Mouse (Mus musculus) Patski (cell line): ENCODE measurements at regions not wholly inside any gene's neighbourhood (a gene's known extent, or its start where the extent isn't known, plus 50 kb on each side); places are given as distances from the start of the nearest gene placed in this dataset.
"Not testable (repeated sequence)": the region's sequence is repeated elsewhere in the genome, so short reads cannot be mapped to it uniquely, and the experiment has no call there.

ENCODE experiments used
- ATAC-seq: fragments of 100-300 bp; one replicate; pipeline ENCODE4 v1.8.0; 2021
- CTCF ChIA-PET: fragments of 350-600 bp; sonication (Branson Sonifier 250); formaldehyde crosslinking; loops from one replicate; lab custom pipeline; 2022; ENCODE audit warnings: inconsistent platforms; lab: Charles Lee
- POLR2A ChIA-PET: fragments of 350-600 bp; sonication (Branson Sonifier 250); formaldehyde crosslinking; loops from one replicate; lab custom pipeline; 2022; ENCODE audit warnings: antibody characterized with exemption, inconsistent platforms; lab: Charles Lee
- DNase-seq: peaks from one replicate; pipeline ENCODE4 v3.0.0-alpha.2; 2011; ENCODE audit warnings: low read depth, low spot score
- H3K27me3 ChIP-seq: fragments of 371-371 bp; one replicate; pipeline ENCODE4 v1.5.1; 2021
- CTCF ChIP-seq: fragments of 100-300 bp; IDR thresholded peaks from one replicate; pipeline ENCODE4 v1.5.1; 2021
- in situ Hi-C: fragments of 300-500 bp; cut with MboI; formaldehyde crosslinking; loops from 3 replicates; pipeline ENCODE4 v1.11.1; 2018; ENCODE audit warnings: low pct_unique_long_range_greater_than_20kb, mixed read lengths

DNA sequence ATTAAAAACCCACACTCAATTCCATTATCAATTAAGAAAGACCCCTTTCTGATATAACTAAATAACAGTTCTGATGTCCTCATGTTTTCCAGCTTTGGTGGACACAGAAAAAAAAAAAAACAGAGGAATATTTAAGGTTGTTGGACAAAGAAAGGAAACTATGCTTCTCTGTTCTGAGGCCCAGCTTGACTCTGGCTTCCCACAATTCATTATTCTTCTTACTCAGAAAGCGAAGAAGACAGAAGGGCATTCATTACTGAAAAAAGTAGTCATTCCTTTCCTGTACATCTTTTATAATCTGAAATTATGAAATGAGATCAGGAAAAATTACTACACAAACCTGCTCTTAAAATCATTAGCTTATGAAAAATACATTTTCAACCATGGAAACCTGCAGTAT, 263.2 kb upstream of the 1700008P02Rik start:
- TF ChIP-seq CTCF = no peak
- POLR2A ChIA-PET = no interaction called here
- ATAC-seq (no peak), DNase-seq (no peak)
- peaks cover 7% of the 10 kb centered on the region for H3K27me3 ChIP-seq
- in situ Hi-C loops = no loop called here
- CTCF ChIA-PET = no interaction called here

DNA sequence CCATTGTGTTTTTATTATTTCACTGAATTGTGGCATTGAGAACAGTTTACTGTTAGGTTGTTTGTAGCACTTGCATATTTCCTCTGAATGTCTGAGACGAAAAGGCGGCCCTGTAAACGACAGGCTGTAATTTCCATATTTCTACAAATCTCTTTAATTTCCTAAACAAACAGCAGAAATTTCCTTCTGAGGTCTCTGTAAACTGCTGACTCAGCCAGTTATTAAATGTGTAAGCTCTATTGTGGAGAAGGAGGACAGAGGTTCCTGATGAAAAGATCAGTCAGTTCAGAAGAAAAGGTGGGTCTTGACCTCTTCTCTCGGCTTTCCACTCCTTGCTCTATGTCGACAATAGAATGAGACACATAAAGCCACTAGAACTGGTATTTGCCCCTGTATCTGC, 256.0 kb upstream of the 1700008P02Rik start:
- CTCF ChIA-PET = no interaction called here
- POLR2A ChIA-PET = no interaction called here
- no peak for TF ChIP-seq CTCF
- in situ Hi-C loops = no loop called here
- ATAC-seq (no peak), DNase-seq (no peak)
- no peaks in the 10 kb centered on the region for H3K27me3 ChIP-seq

DNA sequence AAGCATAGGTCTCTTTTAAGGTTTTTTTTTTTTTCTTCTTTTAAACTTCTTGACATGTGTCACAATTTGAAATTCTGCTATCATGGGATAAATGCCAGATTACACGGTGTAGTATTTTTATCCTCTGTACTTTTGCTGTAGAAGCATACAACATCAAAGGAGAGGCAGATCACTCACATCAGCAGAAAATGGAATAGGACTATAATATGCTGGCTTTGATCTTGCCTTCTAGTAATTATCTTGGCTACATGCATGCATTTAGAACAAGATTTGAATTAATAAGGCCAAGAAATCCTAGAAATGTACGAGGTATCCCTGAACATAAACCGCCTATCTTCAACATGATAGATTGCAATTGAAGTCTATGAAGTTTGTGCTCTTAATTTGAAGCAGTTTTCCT, 251.9 kb upstream of the 1700008P02Rik start:
- no peak for ATAC-seq
- no peak for TF ChIP-seq CTCF
- in situ Hi-C loops = no loop called here
- ChIA-PET CTCF (no interaction called here), POLR2A (no interaction called here)
- no peaks in the 10 kb centered on the region for H3K27me3 ChIP-seq
- no peak for DNase-seq

DNA sequence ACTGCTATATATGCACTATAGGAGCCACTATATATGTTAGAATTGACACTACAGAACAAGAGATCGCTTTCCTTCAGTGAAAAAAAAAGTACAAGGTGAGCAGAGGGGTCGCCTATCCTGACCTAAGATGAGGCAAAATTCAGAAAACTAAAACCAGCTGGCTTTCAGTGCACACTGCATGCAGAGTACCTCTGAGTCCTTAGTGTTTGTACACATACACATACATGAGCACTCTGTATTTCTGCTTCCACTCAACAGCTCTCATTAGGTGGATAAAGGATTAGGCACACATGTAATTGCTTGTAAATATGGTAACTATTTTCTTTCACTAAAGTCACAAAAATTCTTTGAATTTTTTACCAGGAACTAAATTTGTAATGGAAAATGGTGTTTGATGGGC, 251.5 kb upstream of the 1700008P02Rik start:
- H3K27me3 ChIP-seq = no peaks in the 10 kb centered on the region
- in situ Hi-C loops = no loop called here
- CTCF ChIA-PET = no interaction called here
- POLR2A ChIA-PET = no interaction called here
- ATAC-seq = no peak
- no peak for DNase-seq
- no peak for TF ChIP-seq CTCF

- no peak for DNase-seq
- H3K27me3 ChIP-seq = no peaks in the 10 kb centered on the region
- CTCF ChIA-PET = interaction anchor here (1.1 kb wide), 1 partner anchor 12 kb away, joined by 4 read pairs; no protein-coding TSS in a partner anchor
- POLR2A ChIA-PET = no interaction called here
- in situ Hi-C loops = no loop called here
- no peak for TF ChIP-seq CTCF
- ATAC-seq = no peak
Observed at GRCm38 (mm10) chr3:6866148-6866483, 245.9 kb upstream of the 1700008P02Rik start.

- POLR2A ChIA-PET = no interaction called here
- no peak for ATAC-seq
- no peak for TF ChIP-seq CTCF
- DNase-seq = no peak
- H3K27me3 ChIP-seq = no peaks in the 10 kb centered on the region
- CTCF ChIA-PET = interaction anchor here (1.1 kb wide), 1 partner anchor 13 kb away, joined by 4 read pairs; no protein-coding TSS in a partner anchor
- in situ Hi-C loops = no loop called here
Observed at GRCm38 (mm10) chr3:6865462-6866147, 245.4 kb upstream of the 1700008P02Rik start.

- DNase-seq (no peak), ATAC-seq (no peak)
- H3K27me3 ChIP-seq = no peaks in the 10 kb centered on the region
- no peak for TF ChIP-seq CTCF
- CTCF ChIA-PET = no interaction called here
- POLR2A ChIA-PET = no interaction called here
- in situ Hi-C loops = no loop called here
Observed at GRCm38 (mm10) chr3:6859866-6860180, 239.6 kb upstream of the 1700008P02Rik start.

GRCm38 (mm10) chr3:6858982-6859865, 239.0 kb upstream of the 1700008P02Rik start:
- POLR2A ChIA-PET = no interaction called here
- in situ Hi-C loops = no loop called here
- no peak for DNase-seq
- no peak for TF ChIP-seq CTCF
- no peaks in the 10 kb centered on the region for H3K27me3 ChIP-seq
- CTCF ChIA-PET = no interaction called here
- ATAC-seq = no peak

- in situ Hi-C loops = no loop called here
- no peak for DNase-seq
Observed at GRCm38 (mm10) chr3:6819332-6819731, 199.1 kb upstream of the 1700008P02Rik start.

GRCm38 (mm10) chr3:6812346-6812745, 192.1 kb upstream of the 1700008P02Rik start:
- H3K27me3 ChIP-seq = peaks cover 9% of the 10 kb centered on the region
- in situ Hi-C loops = no loop called here
- ATAC-seq = no peak
- POLR2A ChIA-PET = no interaction called here
- CTCF ChIA-PET = interaction anchor here (1.1 kb wide), 1 partner anchor 9 kb away, joined by 5 read pairs; no protein-coding TSS in a partner anchor
- no peak for DNase-seq
- no peak for TF ChIP-seq CTCF

More at GRCm38 (mm10) chr3:6819332-6819731, 199.1 kb upstream of the 1700008P02Rik start:
- ChIA-PET CTCF (no interaction called here), POLR2A (no interaction called here)
- ATAC-seq = no peak
- no peak for TF ChIP-seq CTCF
- no peaks in the 10 kb centered on the region for H3K27me3 ChIP-seq

DNA sequence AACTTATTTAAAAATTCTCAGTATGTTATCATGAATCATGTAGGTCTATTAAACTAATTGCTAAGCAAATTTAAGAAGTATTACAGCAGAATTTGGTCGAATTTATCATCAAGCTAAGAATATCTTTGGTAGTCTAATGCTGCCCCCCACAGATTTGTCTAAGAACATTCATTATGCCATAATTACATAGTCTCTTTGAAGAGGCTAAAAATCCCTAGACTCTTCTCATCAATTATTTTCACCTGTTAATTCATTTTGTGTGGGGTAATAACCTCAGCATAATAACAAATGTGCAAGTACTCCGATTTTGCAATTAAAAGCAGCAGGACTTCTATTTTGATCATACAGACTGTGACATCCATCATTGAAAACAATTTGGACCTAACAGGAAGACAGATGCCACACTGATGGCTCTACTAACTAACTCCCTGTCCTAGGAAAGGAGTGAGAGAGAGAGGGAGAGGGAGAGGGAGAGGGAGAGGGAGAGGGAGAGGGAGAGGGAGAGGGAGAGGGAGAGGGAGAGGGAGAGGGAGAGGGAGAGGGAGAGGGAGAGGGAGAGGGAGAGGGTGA, 189.2 kb upstream of the 1700008P02Rik start:
- CTCF ChIA-PET = no interaction called here
- ATAC-seq (no peak), DNase-seq (no peak)
- no peak for TF ChIP-seq CTCF
- H3K27me3 ChIP-seq = peaks cover 17% of the 10 kb centered on the region
- in situ Hi-C loops = no loop called here
- POLR2A ChIA-PET = no interaction called here

DNA sequence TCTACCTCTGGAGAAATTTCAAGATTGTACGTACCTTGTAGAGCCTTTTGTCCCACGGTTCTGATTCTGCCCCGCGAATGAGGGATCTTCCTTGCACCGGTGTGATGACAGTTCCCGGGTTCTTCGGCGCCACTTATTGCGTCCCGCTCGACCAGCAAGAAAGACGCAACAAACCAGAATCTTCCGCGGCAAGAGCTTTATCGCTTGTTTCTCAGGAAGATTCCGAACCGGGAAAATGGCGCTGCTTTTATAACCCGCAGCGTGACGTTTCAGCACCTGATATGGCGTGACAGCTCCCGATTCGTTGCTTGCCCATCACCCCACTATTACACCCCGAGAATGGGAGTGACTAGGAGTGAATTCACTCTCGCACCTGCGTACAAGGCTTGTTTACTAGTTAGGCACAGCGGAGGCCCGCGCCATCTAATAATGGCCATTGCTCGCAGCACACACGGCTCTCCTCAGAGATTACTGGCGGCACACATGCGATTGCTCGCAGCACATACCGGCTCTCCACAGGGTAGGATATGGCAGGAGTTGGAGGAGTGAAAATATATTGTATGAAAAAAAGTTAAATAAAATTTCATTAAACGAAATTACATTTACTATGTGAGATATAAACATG, 180.0 kb upstream of the 1700008P02Rik start:
- CTCF ChIA-PET = interaction anchor here (1.1 to 1.9 kb wide), 2 partner anchors 11 to 16 kb away, joined by 3 to 5 read pairs; no protein-coding TSS in a partner anchor

More for the DNA sequence above, 180.0 kb upstream of the 1700008P02Rik start:
- ATAC-seq, in situ Hi-C loops, DNase-seq, H3K27me3 ChIP-seq, POLR2A ChIA-PET: not testable (repeated sequence)
